Mouse (Mus musculus): Measurements from ENCODE around the gene Speg. TPM values are rescaled to one million over a fixed set of nuclear protein-coding genes. Genes with fewer than 3 reads are reported as not detected.
A peak's percentile ranks its signal among the peaks of the same experiment; 100 is the strongest.

Speg gene
- total RNA-seq, 2 experiments from 2014 or later, result 167 to 173 TPM

DNA sequence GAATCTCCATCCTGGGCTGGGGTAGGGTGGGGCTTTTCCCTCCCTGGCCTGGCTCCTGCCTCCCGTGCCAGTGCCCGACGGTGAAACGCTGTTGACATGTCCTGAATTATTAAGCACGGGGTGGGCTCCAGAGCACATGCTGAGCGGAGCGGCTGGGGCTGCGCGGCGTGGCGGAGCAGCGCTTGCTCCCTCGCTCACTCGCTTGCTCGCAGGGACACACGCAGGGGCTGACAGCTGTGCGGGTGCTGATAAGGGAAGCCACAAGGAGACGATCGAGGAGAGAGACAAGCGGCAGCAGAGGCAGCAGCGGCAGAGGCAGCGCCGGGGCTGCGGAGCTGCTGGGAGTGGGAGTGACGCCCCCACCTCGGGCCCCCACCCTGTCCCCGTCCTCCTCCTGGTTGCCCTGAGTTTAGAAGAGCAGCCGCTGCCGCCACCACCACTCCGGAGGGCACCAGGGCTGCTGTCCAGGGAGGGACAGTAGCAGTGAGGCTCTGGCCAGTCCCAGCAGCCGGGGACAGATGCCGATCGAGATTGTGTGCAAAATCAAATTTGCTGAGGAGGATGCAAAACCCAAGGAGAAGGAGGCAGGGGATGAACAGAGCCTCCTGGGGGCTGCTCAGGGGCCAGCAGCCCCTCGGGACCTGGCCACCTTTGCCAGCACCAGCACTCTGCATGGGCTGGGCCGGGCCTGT, 75.4 kb downstream of the Speg start, which contains the start of gene Asic4:
Gene Asic4 (plus strand): TSS at position 123 of the 692 bp plus-strand sequence.
- no peak for DNase-seq
- intact Hi-C loops (cut with DNase I; ENCODE audit: low total_unique reads), result no loop called here

DNA sequence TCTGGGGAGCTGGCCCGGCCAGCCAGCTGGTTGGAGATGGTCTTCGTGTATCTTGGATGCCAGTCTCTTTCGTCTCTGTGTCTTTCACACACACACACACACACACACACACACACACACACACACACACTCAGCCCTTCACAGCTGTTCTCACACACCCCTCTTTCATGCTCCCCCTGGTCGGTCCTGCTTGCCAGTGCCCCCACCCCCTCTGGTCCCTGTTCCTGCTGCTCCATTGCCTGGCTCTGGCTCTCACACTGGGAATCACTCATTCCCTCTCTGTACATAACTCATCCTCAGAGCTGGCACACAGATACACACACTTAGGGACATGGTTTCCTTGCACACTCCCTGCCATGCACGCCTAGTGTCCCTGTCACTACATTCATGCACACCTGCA, 76.8 kb downstream of the Speg start:
- intact Hi-C loops (cut with DNase I; ENCODE audit: low total_unique reads), result no loop called here
- DNase-seq, result no peak

DNA sequence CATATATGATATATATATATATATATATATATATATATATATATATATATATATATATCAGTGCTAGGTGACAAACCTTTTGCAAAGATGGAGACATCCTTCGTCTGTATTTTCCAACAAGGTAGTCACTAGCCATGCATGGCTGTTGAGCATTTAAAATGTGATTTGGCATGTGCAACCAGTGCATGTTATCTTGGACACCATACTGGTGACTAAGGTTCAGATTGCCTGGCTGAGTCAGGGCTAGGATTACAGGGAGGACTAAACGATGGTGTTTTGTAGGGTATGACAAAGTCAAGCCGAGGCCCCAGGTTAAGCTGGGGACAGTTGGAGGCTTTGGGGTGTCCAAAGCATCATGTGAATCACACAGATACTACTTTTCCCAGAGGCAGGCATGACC, 80.3 kb downstream of the Speg start:
- DNase-seq, result no peak
- intact Hi-C loops (cut with DNase I; ENCODE audit: low total_unique reads), result no loop called here

DNA sequence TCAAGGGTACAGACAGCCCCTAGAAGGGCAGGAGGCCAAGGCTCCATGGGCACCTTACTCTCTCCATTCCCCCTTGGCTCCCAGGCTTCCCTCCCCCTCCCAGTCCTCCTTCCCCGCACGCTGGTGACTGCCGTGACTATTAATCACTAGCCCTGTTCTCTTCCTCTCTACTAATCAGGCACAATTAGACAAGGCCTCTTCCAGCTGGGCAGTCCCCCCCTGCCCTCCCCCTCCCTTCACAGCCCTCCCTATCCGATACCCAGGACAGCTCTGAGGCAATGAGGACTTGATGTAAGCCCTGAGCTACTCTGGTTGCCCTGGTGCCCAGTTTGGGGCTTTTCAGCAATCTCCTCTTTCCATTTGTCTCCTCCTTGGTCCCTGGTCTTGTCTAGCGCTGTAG, 80.9 kb downstream of the Speg start:
- intact Hi-C loops (cut with DNase I; ENCODE audit: low total_unique reads), result no loop called here
- DNase-seq, result no peak

DNA sequence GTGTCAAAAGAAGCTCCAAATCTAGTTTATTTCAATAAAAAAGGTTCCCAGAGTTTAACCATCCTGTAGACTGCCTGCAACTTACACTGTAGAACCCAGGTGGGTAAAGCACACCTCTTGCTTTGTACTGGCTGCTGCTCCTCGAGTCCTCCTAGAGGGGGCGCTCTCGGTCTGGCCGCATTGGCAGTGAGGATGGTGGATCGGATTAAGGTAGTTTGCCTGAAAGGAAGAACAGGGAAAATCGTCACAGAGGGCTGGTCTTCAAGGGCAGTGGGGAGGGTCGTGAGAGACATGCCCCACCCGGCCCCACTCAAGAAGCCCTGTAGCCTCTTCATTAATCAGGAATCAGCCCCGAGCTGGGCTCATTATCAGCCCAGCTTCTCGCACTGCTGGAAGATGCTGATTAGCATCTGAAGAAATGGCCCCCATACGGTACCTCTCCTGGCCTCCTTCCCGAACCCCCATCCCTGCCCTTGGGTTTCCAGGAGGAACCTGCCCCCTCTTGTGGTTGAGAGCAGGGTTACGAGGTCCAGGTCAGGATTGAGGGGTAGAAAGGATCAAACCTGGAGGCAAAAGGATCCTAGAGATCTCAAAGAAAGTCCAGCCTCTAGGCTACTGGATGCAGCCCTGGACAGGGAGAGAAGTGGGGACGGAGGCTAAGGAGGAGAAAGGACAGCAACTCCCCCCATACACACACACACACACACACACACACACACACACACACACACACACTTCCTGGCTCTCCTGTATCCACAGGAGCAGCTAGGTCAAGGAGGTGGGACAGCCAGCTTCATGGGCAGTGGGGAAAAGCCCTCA, 81.9 kb downstream of the Speg start:
- DNase-seq, result no peak
- intact Hi-C loops (cut with DNase I; ENCODE audit: low total_unique reads), result no loop called here

DNA sequence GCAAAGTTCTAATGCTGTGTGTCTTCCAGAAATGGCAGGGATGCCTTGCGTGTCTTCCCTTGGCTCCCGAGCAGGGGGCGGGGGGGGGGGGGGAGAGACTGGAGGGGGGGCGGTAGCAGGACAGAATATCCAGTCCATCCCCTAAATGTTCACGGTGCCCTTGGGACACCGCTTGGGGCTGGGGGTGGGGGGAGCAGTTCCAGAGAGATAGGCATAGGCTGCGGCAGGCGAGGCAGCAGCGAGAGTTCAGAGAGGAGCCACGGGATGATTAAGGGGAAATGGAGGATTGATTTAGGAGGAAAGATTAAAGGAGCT, 82.6 kb downstream of the Speg start:
- no peak for DNase-seq
- intact Hi-C loops (cut with DNase I; ENCODE audit: low total_unique reads), result no loop called here

DNA sequence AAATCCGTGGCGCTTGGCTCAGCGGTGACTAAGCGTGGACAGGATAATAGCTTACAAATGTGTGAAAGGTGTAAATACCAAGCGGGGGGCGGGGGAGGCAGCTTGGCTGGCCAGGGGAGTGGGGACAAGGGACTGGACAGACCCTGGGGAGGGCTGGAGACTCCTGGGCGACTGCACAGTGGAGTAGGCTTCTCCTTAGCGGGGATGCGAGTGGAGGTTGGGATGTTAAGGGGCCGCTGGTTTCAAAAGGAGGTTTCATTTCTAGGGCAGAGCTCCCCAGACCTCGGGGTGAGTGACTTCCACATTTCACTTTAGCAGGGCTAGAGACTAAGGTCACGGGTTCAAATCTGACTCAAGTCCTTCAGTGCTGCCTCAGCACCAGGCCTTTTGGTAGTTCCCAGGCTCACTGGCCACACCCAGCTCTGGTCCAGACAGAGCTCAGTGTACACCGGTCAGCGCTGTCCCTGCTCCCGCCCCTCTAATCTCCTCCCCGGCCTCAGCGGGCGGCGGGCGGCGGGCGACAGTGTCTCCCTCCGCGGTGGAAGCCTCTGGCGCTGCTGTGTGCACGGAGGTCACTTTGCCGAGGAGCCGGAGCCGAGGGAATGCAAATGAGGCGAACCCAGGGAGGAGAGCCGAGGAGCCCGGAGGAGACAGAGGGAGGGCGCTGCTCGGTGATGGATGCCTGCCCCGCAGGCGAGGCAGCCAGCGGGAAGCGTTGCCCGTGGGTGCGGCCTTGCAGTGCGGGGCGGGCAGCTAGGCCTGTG, 83.1 kb downstream of the Speg start:
- DNase-seq, result no peak
- intact Hi-C loops (cut with DNase I; ENCODE audit: low total_unique reads), result no loop called here

DNA sequence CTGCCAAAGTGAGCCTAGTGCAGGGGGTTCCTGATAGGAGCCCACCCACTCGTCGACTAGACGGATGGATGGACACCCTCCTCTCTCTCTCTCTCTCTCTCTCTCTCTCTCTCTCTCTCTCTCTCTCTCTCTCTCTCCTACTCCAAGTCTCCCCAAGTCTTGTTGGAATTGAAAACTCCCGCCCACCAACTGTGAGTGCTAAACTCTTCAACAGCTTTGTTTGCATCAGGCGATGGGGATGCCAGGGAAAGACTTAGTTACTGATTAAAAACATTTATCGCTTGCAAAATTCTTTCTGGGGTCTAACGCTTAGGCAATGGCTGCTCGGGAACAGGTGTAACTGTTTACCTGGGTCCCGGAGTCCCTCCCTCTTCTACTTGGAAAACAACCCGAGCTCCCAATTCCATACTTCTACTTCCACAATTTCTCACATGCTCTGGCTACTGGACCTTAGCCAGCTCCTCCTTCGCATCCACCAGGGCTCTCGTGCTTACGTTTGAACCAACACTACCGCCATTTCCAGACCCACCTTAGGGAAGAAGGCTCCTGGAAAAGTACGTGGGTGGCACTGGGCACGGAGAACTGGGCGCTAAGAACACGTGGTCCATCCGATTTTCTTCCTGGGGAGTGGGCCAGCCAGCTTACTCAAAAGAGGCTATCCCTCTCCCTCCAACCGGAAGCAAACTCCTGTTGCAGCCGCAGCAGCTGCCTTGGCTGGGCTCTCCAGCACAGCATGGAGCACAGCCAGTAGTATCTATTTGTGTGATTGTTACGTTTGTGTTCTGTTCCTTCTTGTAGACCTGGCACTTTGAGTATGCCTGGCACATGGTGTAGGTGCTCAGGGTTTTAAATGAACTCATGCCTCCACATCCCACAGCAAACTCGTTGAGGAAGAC, 83.9 kb downstream of the Speg start:
- DNase-seq, result no peak
- intact Hi-C loops (cut with DNase I; ENCODE audit: low total_unique reads), result no loop called here

DNA sequence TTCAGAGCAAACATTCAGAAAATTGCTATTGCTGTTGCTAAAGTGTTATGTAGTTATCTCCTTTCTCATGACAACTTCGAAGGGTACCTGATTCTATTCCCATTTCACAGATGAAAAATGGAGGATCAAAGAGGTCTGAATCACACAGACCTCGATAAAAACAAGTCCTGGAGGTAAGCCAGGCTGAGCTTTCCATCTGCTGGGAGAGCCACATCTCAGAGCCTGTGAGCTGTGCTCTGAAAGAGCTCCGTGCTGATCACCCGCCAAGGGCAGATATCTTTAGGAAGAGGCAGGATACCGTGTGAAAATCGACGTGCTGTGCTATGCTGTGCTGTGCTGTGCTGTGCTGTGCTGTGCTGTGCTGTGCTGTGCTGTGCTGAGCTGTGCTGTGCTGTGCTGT, 85.2 kb downstream of the Speg start:
- intact Hi-C loops (cut with DNase I; ENCODE audit: low total_unique reads), result no loop called here
- no peak for DNase-seq

DNA sequence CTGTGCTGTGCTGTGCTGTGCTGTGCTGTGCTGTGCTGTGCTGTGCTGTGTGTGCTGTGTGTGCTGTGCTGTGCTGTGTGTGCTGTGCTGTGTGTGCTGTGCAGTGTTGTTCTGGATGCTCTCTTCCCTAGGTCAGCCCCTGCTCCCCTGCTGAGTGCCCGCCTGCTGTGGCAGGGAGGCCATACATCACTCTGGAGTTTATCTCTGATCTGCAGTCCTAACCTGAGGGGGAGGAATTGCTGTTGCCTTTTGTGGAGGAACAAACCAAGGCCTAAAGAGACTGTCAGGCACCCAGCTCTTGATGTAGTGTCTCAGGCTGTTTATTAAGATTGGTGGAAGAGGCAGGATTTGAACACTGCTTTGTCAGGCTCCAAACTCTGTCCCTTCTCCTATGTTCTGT, 87.5 kb downstream of the Speg start:
- DNase-seq, result no peak
- intact Hi-C loops (cut with DNase I; ENCODE audit: low total_unique reads), result no loop called here

DNA sequence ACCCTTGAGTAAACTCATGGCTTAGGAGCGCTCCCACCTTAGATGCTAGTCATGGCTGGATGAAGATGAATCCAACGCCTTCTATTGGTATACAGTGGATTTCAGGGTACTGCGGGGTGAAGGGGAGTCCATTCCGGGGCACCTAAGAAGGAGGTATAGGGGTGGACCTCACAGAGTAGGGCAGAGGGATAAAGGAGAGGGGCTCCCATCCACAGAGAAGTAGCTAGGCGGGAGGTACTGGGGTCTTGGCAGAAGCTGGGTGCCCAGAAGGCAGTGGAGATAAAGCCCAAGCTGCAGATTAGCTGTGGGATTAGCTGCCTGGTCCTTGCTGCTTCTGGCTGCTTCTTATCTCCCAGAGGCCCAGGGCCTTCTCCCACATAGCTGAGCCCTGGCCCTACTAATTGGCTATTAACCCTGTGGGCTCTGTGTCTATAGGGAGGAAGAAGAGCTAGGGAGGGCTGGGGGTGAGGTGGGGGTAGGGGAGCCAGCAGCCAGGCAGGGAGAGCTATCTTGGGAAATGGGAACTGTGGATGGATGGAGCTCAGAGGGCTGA, 88.6 kb downstream of the Speg start:
- DNase-seq, result no peak
- intact Hi-C loops (cut with DNase I; ENCODE audit: low total_unique reads), result no loop called here

DNA sequence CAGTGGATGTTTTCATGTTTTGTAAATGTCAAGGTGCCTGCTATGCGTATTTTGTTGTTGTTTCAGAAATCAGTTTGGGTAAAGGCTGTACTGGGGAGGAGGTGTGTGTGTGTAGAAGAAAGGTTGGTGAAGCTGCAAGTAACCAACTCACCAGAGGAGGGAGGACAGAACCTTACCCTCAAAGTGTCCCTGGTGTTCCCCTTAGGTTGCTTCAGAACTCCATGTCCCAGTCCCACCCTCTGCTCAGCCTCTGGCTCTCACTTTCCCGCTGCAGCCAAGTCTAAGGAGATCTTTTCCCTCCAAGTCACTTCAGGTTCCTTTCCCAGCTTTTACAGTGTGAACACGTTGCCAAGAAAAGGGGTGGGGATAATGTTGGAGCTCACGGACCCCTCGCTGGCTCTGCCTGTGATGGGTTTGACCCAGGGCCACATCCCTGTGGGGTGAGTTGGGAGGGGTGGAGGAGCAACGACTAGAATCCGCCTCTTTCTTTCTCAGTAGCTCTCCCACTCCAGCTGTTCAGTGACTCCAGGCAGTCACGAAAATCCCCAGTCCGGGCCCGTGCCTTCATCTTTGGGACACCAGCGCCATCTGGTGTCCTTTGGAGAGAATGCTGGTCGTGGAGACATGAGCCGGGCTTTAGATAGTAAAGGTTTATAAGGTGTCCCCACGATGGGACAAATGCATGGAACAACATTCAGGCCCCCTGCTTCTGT, 92.3 kb downstream of the Speg start:
- DNase-seq, result peak; percentile 79
- intact Hi-C loops (cut with DNase I; ENCODE audit: low total_unique reads), result loop anchor here (2.0 to 5.0 kb wide), 2 partner anchors 23 to 125 kb away; no protein-coding TSS in a partner anchor

DNA sequence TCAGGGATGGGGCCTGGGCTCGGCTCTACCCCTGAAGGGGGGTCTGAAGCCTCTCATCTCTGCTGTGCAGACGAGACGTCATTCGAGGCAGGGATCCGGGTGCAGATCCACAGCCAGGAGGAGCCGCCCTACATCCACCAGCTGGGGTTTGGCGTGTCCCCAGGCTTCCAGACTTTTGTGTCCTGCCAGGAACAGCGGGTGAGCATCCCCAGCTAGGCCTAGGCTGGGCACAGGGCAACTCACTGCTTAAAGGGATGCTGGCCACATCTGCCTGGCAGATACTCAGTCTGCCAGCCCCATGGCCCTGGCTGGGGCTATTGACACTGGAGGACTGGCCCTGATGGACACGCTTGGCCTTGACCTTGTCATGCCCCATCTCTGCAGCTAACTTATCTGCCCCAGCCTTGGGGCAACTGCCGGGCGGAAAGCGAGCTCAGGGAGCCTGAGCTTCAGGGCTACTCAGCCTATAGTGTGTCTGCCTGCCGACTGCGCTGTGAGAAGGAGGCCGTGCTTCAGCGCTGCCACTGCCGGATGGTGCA, 94.3 kb downstream of the Speg start:
- intact Hi-C loops (cut with DNase I; ENCODE audit: low total_unique reads), result loop anchor here (5.0 kb wide), 1 partner anchor 127 kb away; no protein-coding TSS in a partner anchor
- no peak for DNase-seq

DNA sequence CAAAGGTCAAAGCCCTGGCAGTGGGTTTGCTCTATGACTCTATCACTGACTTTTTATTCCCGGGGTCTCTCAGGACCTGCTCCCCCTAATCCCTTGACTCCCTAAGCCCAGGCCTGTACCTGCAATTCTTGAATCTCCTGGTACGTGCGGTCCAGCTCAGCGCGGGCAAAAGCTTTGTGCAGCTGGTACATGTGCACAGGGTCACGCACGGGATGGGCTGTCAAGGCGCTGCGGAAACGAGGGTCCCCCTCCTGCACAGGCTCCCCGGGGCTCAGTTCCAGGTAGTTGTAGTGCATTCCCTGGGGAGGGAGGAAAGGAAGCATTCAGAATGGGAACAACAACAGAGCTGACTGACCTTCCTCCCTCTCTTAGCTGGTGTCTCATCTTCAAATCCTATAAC, 101.3 kb downstream of the Speg start:
- no peak for DNase-seq
- intact Hi-C loops (cut with DNase I; ENCODE audit: low total_unique reads), result loop anchor here (5.0 kb wide), 1 partner anchor 121 kb away; no protein-coding TSS in a partner anchor

DNA sequence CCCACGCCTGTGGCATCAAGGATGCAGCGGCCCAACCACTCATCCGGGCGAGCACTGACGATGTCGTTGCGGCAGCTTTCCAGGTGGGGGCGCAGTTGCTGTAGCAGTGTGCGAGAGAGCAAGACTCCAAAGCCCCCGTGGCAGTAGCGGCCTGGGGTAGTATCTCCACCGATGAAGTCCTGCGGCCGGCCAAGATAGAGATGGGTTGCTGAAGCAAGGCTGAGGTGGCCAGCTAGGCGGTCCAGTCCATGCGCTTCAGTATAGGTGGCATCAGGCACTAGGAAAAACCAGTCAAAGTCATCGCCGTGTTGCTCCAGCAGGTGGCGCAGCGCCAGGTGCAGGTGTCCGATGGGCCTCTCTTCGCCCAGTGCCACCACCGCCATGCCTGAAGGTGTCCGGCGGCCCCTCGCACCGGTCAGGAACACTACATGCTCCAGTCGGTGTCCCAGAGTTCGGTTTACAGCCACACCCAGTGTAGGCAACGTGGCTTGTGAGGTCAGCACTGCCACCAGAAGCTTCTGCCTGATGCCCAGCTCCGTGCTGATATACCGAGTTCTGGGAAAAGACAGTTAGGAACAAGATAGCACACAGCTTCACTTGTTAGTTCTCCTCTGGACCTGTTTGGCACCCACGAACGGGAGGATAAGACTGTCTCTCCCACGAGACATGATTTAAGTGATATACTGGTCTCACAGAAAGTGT, 102.3 kb downstream of the Speg start:
- intact Hi-C loops (cut with DNase I; ENCODE audit: low total_unique reads), result loop anchor here (5.0 kb wide), 1 partner anchor 120 kb away; no protein-coding TSS in a partner anchor
- peak; percentile 78 for DNase-seq

DNA sequence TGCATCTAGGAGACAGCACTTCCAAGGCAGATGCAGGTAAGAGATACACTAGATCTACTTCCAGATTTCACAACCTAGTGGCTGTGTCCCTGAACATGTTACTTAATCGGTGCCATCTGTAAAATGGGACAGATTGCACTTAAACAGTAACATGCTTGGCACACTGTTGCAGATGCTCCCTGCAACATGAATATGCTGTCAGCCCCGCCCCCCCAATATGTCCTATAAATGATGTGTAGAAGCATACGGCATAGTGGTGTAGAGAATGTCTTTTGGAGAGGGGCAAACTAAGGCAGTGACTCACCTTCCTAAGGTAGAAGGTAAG, 102.8 kb downstream of the Speg start:
- DNase-seq, result no peak
- intact Hi-C loops (cut with DNase I; ENCODE audit: low total_unique reads), result loop anchor here (5.0 kb wide), 1 partner anchor 119 kb away; no protein-coding TSS in a partner anchor

DNA sequence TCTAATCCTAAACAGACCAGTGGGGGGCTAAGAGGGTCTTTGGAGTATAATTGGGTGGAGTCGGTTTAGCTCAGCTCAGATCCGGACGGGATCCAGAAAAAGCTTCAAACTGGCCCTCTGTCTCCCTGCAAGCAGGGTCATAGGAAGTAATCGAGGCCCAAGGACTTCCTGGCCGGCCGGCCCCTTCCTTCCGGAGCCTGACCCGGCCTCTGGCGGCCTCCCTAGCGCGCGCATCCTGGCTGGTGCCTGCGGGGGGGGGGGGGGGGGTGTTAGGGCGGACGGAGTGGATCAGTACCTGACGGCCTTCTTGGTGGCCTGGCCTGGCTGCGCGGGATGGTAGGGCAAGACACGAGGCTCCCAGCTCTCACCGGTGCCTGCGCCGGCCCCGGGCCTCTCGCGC, 103.4 kb downstream of the Speg start:
- intact Hi-C loops (cut with DNase I; ENCODE audit: low total_unique reads), result loop anchor here (5.0 kb wide), 1 partner anchor 119 kb away; no protein-coding TSS in a partner anchor
- DNase-seq, result peak; percentile 61

Measured in gastrocnemius, postnatal 14 days (tissue).